Mouse (Mus musculus): ENCODE results near the gene BC024978.

DNA sequence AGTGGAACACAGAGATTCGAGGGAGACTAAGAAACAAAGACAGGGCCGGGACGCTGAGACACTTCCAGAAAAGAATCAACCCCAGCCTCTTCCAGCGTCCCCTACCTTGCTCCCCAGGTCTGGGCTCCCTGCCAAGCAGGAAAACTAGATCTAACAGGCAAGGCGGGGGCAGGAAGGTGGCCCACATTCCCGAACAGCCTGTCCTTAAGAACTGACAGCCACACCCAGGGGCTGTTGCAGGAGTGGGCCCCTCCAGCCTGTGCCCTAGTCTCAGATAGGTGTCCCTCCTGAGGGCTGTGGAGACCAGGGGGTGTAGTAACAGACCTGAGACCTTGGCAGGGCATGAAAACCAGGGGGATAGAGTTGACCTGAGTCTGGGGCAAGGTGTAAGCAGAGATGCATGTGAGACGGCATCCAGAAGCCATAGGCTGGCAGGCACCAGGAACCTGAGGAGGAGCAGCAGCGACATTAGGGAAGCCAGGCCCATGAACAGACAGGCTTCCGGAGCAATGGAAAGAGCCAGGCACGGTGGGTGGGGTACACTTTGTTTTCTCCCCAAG is 42.3 kb upstream of the BC024978 start, which contains the start of gene Cyp2t4:
- TF ChIP-seq CTCF (IDR thresholded peaks at IDR 0.05; ENCODE audit: borderline replicate concordance, insufficient read depth, low read depth, low read length) (no peak), POLR2A (IDR thresholded peaks at IDR 0.05; ENCODE audit: borderline replicate concordance, insufficient read depth, low read length) (no peak)

Data from cerebellum, adult 2 months (tissue).